Mouse (Mus musculus): ENCODE results near the gene Gm867.

DNA sequence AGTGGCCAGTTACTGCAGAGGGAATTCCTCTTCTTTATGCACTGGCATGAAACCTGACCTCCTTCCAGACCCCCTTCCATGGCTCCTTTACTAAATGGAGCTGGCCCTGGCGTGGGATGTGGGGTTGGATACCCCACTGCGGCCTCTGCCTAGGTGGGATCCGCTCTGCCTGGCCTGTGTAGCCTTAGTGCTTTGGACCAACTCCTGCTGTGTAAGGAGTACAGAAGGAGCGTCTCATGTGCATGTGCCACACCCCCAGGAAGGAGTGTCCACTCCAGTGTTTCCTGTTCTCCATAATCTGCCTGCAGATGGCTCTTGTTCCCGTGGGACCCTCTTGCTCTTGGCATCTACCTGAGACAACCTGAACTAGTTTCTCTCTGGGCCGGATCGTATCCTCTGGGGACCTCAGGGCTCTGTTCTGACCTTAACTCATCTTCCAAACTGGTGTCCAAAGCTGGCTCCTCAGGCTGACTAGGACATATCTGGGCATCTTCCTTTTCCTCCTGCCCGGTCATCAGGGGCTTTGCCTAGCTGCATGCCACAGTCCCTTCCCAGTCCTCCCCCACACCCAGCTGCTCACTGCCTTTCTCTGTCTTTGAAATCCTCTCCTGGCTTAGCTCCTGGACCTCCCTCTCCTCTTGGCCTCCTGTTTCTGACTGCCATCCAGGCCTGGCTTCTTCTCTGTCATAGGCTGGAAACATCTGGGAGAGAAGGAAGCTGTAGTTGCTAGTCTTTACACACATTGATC lies 50.9 kb downstream of the Gm867 start:
- TF ChIP-seq CTCF (IDR thresholded peaks at IDR 0.05; ENCODE audit: low read depth) (no peak), EP300 (IDR thresholded peaks at IDR 0.05; ENCODE audit: low read depth) (no peak)
